Mouse (Mus musculus): ENCODE measurements at regions not wholly inside any gene's neighbourhood (a gene's known extent, or its start where the extent isn't known, plus 50 kb on each side); places are given as distances from the start of the nearest gene placed in this dataset.
"Not testable (repeated sequence)": the region's sequence is repeated elsewhere in the genome, so short reads cannot be mapped to it uniquely, and the experiment has no call there.

DNA sequence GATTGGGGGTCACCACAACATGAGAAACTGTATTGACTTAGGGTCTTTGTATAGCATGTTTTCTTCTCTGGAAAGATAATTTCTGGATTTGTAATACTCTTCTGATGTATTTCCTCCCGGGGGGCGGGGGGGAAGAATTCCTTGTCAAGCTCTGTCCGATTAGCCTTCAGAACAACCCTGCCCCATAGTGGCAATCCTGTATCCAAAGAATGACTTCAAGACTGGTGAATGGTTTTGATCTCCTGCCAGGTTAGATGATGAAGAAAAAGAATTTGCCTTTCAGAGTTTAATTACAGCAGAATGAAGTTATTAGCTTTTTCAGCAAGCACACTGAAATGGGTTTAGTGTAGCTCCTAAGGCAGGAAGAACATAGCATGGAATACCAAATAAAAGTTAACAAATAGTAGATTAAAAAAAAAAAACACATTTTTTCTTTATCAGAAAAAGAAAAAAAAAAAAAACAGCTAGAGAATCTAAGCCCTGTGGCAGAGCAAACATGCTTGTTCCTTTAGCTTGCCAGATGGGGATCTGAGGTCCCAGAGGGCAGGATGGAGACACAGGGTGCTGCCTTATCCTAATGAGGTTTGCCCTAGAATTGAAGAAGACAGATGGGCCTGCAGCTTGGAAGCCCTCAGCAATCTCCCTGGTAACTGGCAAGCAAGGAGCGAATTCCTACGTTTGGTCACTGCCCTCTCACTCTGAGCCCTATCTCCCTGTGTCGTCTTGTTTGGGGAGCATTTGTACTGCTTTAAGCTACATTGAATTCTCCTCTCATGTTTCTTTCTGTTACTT, 280.9 kb upstream of the Gm9972 start:
- DNase-seq = no peak

GRCm38 (mm10) chr11:42755415-42755814, 280.1 kb upstream of the Gm9972 start:
- no peak for DNase-seq

GRCm38 (mm10) chr11:42765213-42765612, 270.3 kb upstream of the Gm9972 start:
- no peak for DNase-seq

- DNase-seq = no peak
Measured at GRCm38 (mm10) chr11:42775074-42775676, 260.4 kb upstream of the Gm9972 start.

- DNase-seq = no peak
Measured at GRCm38 (mm10) chr11:42811487-42811886, 224.1 kb upstream of the Gm9972 start.

DNA sequence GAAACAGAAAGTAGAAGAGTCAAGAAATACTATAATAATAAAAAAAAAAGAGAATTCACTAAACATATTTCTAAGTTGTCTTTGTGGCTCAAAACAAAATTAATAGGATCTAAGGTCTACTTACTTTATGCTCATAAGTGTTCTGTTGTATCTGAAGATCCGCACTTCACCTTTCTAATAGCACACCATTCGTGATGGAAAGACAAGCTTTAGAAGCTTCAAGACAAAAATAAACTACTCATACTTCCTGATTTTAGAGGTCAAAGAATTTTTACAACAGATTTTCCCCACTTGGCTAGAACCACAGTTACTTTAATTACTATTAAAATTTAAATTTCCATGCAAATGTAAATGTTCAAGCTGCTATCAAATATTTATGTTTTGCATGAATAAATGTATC, 219.8 kb upstream of the Gm9972 start:
- no peak for DNase-seq

GRCm38 (mm10) chr11:42822835-42823234, 212.7 kb upstream of the Gm9972 start:
- DNase-seq = no peak

GRCm38 (mm10) chr11:42845795-42846194, 189.8 kb upstream of the Gm9972 start:
- DNase-seq = no peak

DNA sequence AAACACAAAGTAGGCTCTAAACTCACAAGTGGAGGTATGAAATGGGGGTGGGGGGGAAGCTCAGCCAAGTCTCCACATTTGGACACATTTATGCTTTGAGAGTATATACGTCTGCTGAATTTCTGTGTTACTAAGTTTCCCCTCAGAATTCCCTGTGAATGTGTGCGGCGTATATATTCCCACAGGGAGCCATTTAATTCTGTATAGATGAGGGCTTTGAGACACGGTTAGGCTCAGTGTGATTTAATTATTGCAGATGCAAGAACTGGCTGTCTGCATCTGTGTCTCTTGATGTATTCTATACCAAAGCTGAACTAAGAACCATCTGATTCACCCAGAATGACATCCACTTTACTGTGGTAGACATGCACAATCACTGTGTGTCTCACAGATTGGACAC, 181.1 kb upstream of the Gm9972 start:
- DNase-seq = no peak

GRCm38 (mm10) chr11:42857687-42858086, 177.9 kb upstream of the Gm9972 start:
- DNase-seq = no peak

DNA sequence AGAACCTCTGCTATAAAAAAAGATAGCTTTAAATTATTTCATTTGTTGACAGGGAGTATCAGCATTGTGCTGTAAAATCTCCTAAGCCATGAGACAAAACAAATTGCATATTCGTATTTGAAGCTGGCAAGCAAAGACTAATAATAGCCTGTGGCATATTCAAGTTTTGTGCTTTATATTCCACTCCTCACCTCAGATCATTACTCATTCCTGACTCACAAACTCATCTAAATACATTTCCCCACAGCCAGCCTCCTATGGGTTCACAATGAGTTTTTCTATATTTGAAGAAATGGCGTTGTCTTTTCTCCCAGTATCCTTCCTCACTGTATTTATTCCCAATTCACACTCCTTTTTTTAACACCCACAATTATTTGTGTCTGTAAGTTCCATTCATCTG, 161.5 kb upstream of the Gm9972 start:
- no peak for DNase-seq

- no peak for DNase-seq
Measured at GRCm38 (mm10) chr11:42900024-42900423, 135.5 kb upstream of the Gm9972 start.

DNA sequence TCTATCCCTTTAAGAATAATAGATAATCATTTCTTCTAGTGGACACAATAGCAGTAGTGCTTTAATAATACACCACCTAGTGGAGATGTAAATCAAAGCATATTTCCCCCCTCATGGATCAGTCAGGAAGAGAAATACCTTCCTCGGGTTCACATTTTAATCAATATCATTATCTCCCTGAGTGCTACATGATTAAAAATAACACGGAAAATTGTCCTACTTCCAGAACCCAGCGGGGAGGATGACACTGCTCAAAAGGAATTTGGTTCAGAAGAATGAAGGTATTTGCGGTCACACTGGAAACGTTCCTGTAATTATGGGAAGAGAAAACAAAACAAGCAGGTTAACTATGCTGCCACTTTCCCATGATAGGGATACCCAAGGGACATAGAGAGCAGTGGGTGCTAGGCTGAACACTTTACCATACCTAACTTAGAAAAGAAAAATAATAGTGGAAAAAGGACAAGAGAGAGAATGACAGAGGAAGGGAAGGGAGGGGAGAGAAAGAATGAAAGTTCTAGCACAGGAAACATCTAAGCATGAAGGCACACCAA, 132.0 kb upstream of the Gm9972 start:
- no peak for DNase-seq

- DNase-seq = no peak
Measured at GRCm38 (mm10) chr11:42905561-42905960, 130.0 kb upstream of the Gm9972 start.

DNA sequence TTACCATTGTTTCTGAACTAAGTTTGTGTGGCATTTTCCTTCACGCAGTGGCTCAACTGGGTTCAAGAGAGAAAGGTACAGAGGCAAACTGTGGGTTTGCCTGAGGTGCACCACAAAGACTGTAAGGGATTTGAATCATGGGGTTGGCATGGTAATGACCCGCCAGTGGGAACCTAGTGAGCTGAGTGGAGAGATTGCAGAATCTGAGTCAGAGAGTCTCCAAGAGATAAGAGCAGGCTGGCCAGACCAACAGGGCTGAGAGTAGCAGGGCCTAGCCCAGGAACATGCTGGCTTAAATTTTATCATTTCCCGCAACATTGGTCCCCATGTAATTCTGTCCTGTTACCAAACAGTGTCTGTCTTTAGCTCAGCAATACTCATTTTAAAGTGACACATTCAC, 129.5 kb upstream of the Gm9972 start:
- no peak for DNase-seq

GRCm38 (mm10) chr11:42916421-42917181, 118.9 kb upstream of the Gm9972 start:
- no peak for DNase-seq

DNA sequence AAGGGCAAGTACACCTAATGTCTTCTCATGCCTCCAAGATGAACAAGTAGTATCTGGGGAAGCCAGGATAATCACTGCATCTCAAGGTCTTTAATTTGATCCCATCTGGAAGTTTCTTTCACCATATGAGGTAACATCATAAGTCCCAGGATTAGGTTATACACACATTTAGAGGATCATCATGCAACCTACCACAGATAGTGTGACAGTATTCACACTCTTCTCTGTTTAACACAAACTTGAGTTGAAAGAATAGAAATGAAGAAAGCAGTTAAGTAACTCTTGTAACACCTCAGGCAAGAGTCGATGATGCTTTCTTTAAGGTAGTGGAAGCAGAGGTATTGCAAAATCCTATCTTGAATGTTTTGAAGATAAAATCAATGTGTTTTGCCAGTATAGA, 116.3 kb upstream of the Gm9972 start:
- DNase-seq = no peak

GRCm38 (mm10) chr11:42927156-42927555, 108.4 kb upstream of the Gm9972 start:
- DNase-seq = no peak

DNA sequence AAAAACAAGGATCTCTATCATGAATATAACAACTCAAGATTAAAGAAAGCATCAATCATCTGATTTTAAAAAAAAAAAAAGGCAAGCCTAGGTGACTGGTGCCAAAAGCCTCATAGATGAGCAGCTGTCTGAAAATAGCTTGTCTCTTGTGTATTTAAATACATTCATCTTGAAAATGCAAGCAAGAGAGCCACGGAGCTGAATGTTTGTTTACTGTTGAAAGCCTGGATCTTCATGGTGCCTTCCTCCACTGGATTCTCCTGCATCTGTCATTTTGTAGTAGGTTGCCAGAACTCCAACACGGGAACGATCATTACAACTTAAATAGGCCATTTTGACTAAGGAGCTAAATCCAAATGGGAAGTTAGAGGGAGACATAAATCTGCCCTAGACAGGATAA, 106.6 kb upstream of the Gm9972 start:
- DNase-seq = no peak

DNA sequence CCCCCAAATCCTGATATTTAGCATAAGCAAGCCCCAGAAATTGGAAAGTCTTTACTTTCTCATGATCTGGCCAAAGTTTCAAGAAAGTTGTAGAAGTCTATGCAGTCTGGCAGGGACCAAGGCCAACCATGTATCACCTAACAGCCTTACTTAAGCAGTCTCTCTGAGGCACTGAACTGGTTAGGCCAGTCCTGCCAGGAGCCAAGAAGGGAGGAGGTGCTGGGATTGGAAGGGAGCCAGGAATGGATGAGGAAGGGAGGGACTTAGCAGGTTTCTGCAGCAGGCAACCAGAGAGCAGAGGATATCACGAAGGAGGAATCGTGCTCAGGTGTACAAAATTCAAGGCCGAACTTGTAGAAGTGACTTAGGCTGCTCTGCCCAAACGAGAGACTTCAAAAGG, 96.3 kb upstream of the Gm9972 start:
- not testable (repeated sequence) for DNase-seq

- no peak for DNase-seq
Measured at GRCm38 (mm10) chr11:42941561-42941960, 94.0 kb upstream of the Gm9972 start.

DNA sequence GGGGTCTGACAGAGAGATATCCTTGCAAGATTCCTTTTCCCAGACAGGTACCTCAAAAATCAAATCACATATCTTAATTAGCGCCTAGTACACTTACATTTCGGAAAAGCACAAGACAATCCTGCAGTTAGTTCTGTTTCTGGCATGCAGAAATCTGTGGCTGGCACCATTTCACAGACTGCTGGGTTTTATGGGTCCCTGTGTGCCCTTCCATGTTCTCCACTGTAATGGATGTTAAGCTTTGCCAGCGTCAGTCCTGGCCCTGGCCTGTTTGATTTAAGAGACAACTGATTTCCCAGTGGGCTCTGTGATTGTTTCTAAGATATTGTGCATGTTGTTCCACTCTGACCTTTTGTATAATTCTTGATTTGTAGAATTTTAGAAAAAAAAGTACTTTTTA, 93.3 kb upstream of the Gm9972 start:
- DNase-seq = no peak

- DNase-seq = peak; percentile 20
Measured at GRCm38 (mm10) chr11:42944573-42944972, 91.0 kb upstream of the Gm9972 start.

All from adrenal gland, postnatal 25 days (tissue).